Mouse (Mus musculus): ENCODE measurements around the gene Ifrd1. TPM values are rescaled to one million over a fixed set of nuclear protein-coding genes. Genes with fewer than 3 reads are reported as not detected.
A peak's percentile ranks its signal among the peaks of the same experiment; 100 is the strongest.
"Not testable (repeated sequence)": the region's sequence is repeated elsewhere in the genome, so short reads cannot be mapped to it uniquely, and the experiment has no call there.

Gene Ifrd1
- polyA plus RNA-seq, 1 experiment from 2014 or later = 188 TPM

GRCm38 (mm10) chr12:40263006-40263405 lies 14.7 kb upstream of the Ifrd1 start:
- ATAC-seq = no peak
- Histone ChIP-seq H3K36me3 (ENCODE audit: control insufficient read depth, insufficient read depth, low read length) (no peaks in the 10 kb centered on the region), H3K9ac (ENCODE audit: low read length) (no peak overlapping the region), H3K4me1 (ENCODE audit: control insufficient read depth, insufficient read depth, low read length) (no peaks in the 10 kb centered on the region), H3K9me3 (replicated peaks; ENCODE audit: control insufficient read depth, low read length) (no peaks in the 10 kb centered on the region), H3K27me3 (replicated peaks; ENCODE audit: control insufficient read depth, insufficient read depth, low read length) (no peaks in the 10 kb centered on the region), H3K4me3 (ENCODE audit: low read depth, low read length) (no peak overlapping the region), H3K4me2 (ENCODE audit: low read length) (no peak overlapping the region), H3K27ac (ENCODE audit: low read depth, low read length) (no peak overlapping the region)
- 90% methylated on average over 6 of the region's 6 CpGs for WGBS
- no peak for DNase-seq (ENCODE audit: low spot score)

- Histone ChIP-seq H3K4me1 (ENCODE audit: control insufficient read depth, insufficient read depth, low read length) (no peaks in the 10 kb centered on the region), H3K27ac (ENCODE audit: low read depth, low read length) (no peak overlapping the region), H3K36me3 (ENCODE audit: control insufficient read depth, insufficient read depth, low read length) (no peaks in the 10 kb centered on the region), H3K9ac (ENCODE audit: low read length) (no peak overlapping the region), H3K4me2 (ENCODE audit: low read length) (no peak overlapping the region), H3K9me3 (replicated peaks; ENCODE audit: control insufficient read depth, low read length) (no peaks in the 10 kb centered on the region), H3K4me3 (ENCODE audit: low read depth, low read length) (no peak overlapping the region), H3K27me3 (replicated peaks; ENCODE audit: control insufficient read depth, insufficient read depth, low read length) (no peaks in the 10 kb centered on the region)
- DNase-seq (ENCODE audit: low spot score) (no peak), ATAC-seq (no peak)
- WGBS = 83% methylated on average over 6 of the region's 6 CpGs
Measured at GRCm38 (mm10) chr12:40258462-40259000, 10.2 kb upstream of the Ifrd1 start.

- Histone ChIP-seq H3K9ac (ENCODE audit: low read length) (no peak overlapping the region), H3K9me3 (replicated peaks; ENCODE audit: control insufficient read depth, low read length) (no peaks in the 10 kb centered on the region), H3K27ac (ENCODE audit: low read depth, low read length) (no peak overlapping the region), H3K4me3 (ENCODE audit: low read depth, low read length) (no peak overlapping the region), H3K36me3 (ENCODE audit: control insufficient read depth, insufficient read depth, low read length) (no peaks in the 10 kb centered on the region), H3K4me1 (ENCODE audit: control insufficient read depth, insufficient read depth, low read length) (no peaks in the 10 kb centered on the region), H3K4me2 (ENCODE audit: low read length) (no peak overlapping the region), H3K27me3 (replicated peaks; ENCODE audit: control insufficient read depth, insufficient read depth, low read length) (no peaks in the 10 kb centered on the region)
- DNase-seq (ENCODE audit: low spot score) (peak; percentile 88), ATAC-seq (peak; percentile 93)
- WGBS = 1% methylated on average over 8 of the region's 8 CpGs
Measured at GRCm38 (mm10) chr12:40257226-40257625, 8.9 kb upstream of the Ifrd1 start.

- no peak overlapping the region for H3K27ac ChIP-seq (ENCODE audit: low read depth, low read length)
- no peaks in the 10 kb centered on the region for H3K9me3 ChIP-seq (replicated peaks; ENCODE audit: control insufficient read depth, low read length)
- no peaks in the 10 kb centered on the region for H3K36me3 ChIP-seq (ENCODE audit: control insufficient read depth, insufficient read depth, low read length)
- no peaks in the 10 kb centered on the region for H3K4me1 ChIP-seq (ENCODE audit: control insufficient read depth, insufficient read depth, low read length)
- no peak overlapping the region for H3K4me3 ChIP-seq (ENCODE audit: low read depth, low read length)
- no peak overlapping the region for H3K4me2 ChIP-seq (ENCODE audit: low read length)
- DNase-seq (ENCODE audit: low spot score) = no peak
- 83% methylated on average over 2 of the region's 2 CpGs for WGBS
- no peak for ATAC-seq
- H3K27me3 ChIP-seq (replicated peaks; ENCODE audit: control insufficient read depth, insufficient read depth, low read length) = no peaks in the 10 kb centered on the region
- H3K9ac ChIP-seq (ENCODE audit: low read length) = no peak overlapping the region
Measured at GRCm38 (mm10) chr12:40256543-40256942, 8.2 kb upstream of the Ifrd1 start.

GRCm38 (mm10) chr12:40256033-40256432 lies 7.7 kb upstream of the Ifrd1 start:
- H3K27ac ChIP-seq (ENCODE audit: low read depth, low read length) = no peak overlapping the region
- H3K4me2 ChIP-seq (ENCODE audit: low read length) = no peak overlapping the region
- H3K27me3 ChIP-seq (replicated peaks; ENCODE audit: control insufficient read depth, insufficient read depth, low read length) = no peaks in the 10 kb centered on the region
- no peaks in the 10 kb centered on the region for H3K9me3 ChIP-seq (replicated peaks; ENCODE audit: control insufficient read depth, low read length)
- H3K9ac ChIP-seq (ENCODE audit: low read length) = no peak overlapping the region
- ATAC-seq = no peak
- no peaks in the 10 kb centered on the region for H3K36me3 ChIP-seq (ENCODE audit: control insufficient read depth, insufficient read depth, low read length)
- peak; percentile 20 for DNase-seq (ENCODE audit: low spot score)
- H3K4me1 ChIP-seq (ENCODE audit: control insufficient read depth, insufficient read depth, low read length) = no peaks in the 10 kb centered on the region
- H3K4me3 ChIP-seq (ENCODE audit: low read depth, low read length) = no peak overlapping the region

GRCm38 (mm10) chr12:40255310-40255709 lies 7.0 kb upstream of the Ifrd1 start:
- WGBS = 91% methylated on average over 4 of the region's 4 CpGs
- H3K9ac ChIP-seq (ENCODE audit: low read length); H3K4me2 ChIP-seq (ENCODE audit: low read length); H3K9me3 ChIP-seq (replicated peaks; ENCODE audit: control insufficient read depth, low read length); H3K4me3 ChIP-seq (ENCODE audit: low read depth, low read length); H3K27me3 ChIP-seq (replicated peaks; ENCODE audit: control insufficient read depth, insufficient read depth, low read length); H3K27ac ChIP-seq (ENCODE audit: low read depth, low read length); H3K36me3 ChIP-seq (ENCODE audit: control insufficient read depth, insufficient read depth, low read length); ATAC-seq; DNase-seq (ENCODE audit: low spot score); H3K4me1 ChIP-seq (ENCODE audit: control insufficient read depth, insufficient read depth, low read length): not testable (repeated sequence)

GRCm38 (mm10) chr12:40254729-40255128 lies 6.4 kb upstream of the Ifrd1 start:
- no peak overlapping the region for H3K4me2 ChIP-seq (ENCODE audit: low read length)
- H3K36me3 ChIP-seq (ENCODE audit: control insufficient read depth, insufficient read depth, low read length) = no peaks in the 10 kb centered on the region
- no peak overlapping the region for H3K27ac ChIP-seq (ENCODE audit: low read depth, low read length)
- no peaks in the 10 kb centered on the region for H3K4me1 ChIP-seq (ENCODE audit: control insufficient read depth, insufficient read depth, low read length)
- WGBS = 87% methylated on average over 11 of the region's 11 CpGs
- no peak overlapping the region for H3K9ac ChIP-seq (ENCODE audit: low read length)
- H3K9me3 ChIP-seq (replicated peaks; ENCODE audit: control insufficient read depth, low read length) = no peaks in the 10 kb centered on the region
- no peak overlapping the region for H3K4me3 ChIP-seq (ENCODE audit: low read depth, low read length)
- DNase-seq (ENCODE audit: low spot score) (no peak), ATAC-seq (no peak)
- no peaks in the 10 kb centered on the region for H3K27me3 ChIP-seq (replicated peaks; ENCODE audit: control insufficient read depth, insufficient read depth, low read length)

- 93% methylated on average over 5 of the region's 5 CpGs for WGBS
- Histone ChIP-seq H3K4me1 (ENCODE audit: control insufficient read depth, insufficient read depth, low read length) (no peaks in the 10 kb centered on the region), H3K36me3 (ENCODE audit: control insufficient read depth, insufficient read depth, low read length) (no peaks in the 10 kb centered on the region), H3K27ac (ENCODE audit: low read depth, low read length) (no peak overlapping the region), H3K9ac (ENCODE audit: low read length) (no peak overlapping the region), H3K4me2 (ENCODE audit: low read length) (no peak overlapping the region), H3K9me3 (replicated peaks; ENCODE audit: control insufficient read depth, low read length) (no peaks in the 10 kb centered on the region), H3K27me3 (replicated peaks; ENCODE audit: control insufficient read depth, insufficient read depth, low read length) (no peaks in the 10 kb centered on the region), H3K4me3 (ENCODE audit: low read depth, low read length) (no peak overlapping the region)
- no peak for DNase-seq (ENCODE audit: low spot score)
- ATAC-seq = no peak
Measured at GRCm38 (mm10) chr12:40253241-40253640, 4.9 kb upstream of the Ifrd1 start.

GRCm38 (mm10) chr12:40250256-40250655 lies 2.0 kb upstream of the Ifrd1 start:
- no peak overlapping the region for H3K27ac ChIP-seq (ENCODE audit: low read depth, low read length)
- H3K9ac ChIP-seq (ENCODE audit: low read length) = no peak overlapping the region
- H3K27me3 ChIP-seq (replicated peaks; ENCODE audit: control insufficient read depth, insufficient read depth, low read length) = no peaks in the 10 kb centered on the region
- H3K9me3 ChIP-seq (replicated peaks; ENCODE audit: control insufficient read depth, low read length) = no peaks in the 10 kb centered on the region
- no peaks in the 10 kb centered on the region for H3K36me3 ChIP-seq (ENCODE audit: control insufficient read depth, insufficient read depth, low read length)
- H3K4me1 ChIP-seq (ENCODE audit: control insufficient read depth, insufficient read depth, low read length) = no peaks in the 10 kb centered on the region
- H3K4me3 ChIP-seq (ENCODE audit: low read depth, low read length) = no peak overlapping the region
- ATAC-seq (peak; percentile 46; the same call in 1 of the 2 replicates), DNase-seq (ENCODE audit: low spot score) (peak; percentile 23)
- no peak overlapping the region for H3K4me2 ChIP-seq (ENCODE audit: low read length)

Data from forebrain, embryonic 14.5 days (tissue).